Mouse (Mus musculus): Measurements from ENCODE around the gene Gfer. TPM values are rescaled to one million over a fixed set of nuclear protein-coding genes. Genes with fewer than 3 reads are reported as not detected.

Gfer gene
- polyA plus RNA-seq, 1 experiment, result 30.9 TPM

DNA sequence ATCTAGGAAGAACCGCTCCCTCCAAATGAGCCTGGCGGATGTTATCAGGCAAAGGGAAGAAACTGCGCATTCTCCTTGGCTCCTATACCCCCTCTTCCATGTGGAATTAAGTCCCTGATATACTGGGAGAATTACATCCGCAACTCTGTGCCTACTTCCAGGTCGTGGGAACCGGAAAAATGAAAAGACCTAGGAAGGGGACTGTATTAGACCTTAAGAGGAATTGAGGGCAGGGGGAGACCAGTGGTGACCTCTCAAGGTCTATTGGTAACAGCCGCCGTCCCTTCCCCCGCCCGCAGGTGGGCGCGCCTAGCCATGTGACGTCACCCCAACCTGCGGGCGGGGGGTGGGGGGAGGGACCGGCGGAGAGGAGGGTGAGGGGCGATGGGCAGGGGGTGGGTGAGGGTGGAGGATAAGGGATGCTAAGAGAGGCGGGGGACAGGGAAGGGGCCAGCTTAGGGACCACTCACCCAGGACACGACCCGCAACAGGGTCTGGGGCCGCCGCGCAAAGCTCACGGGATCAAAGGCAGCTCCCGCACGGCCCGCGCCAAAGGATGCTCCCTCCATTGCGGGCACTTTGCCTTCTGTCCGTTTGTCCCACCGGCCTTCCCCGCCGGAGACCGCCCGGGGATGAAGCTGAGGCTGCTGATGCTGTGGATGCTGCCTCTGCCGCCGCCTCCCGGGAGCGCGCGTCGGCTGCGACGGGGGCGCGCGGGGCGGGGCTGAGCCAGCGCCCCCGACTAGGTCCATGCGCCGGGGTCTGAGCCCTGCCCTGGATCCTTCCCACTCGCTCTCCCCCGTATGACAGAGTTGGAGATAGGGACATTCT is 6.5 kb downstream of the Gfer start, which contains the start of gene Syngr3:
Gene Syngr3, minus strand, starts transcription at position 705 of the 831 bp plus-strand sequence.
- TF ChIP-seq POLR2A (IDR thresholded peaks at IDR 0.05; ENCODE audit: borderline replicate concordance, insufficient read depth, low read length) (peak; percentile 81), CTCF (IDR thresholded peaks at IDR 0.05; ENCODE audit: borderline replicate concordance, insufficient read depth, low read depth, low read length) (no peak)
- Histone ChIP-seq H3K27ac (ENCODE audit: insufficient read depth, low read length) (peak within 1 kb of the TSS; percentile 93), H3K27me3 (ENCODE audit: control insufficient read depth, insufficient read depth, low read length) (no peaks in the 10 kb centered on the region), H3K4me1 (ENCODE audit: control insufficient read depth, insufficient read depth, low read length) (peaks cover 20% of the 10 kb centered on the region), H3K4me3 (replicated peaks; ENCODE audit: insufficient read depth, low read depth, low read length) (peak within 1 kb of the TSS; percentile 78)
- peak; percentile 62 to 75 for DNase-seq
- under 1% methylated on average over 55 of the region's 55 CpGs for WGBS

- 38% methylated on average over 23 of the region's 23 CpGs for whole genome bisulfite sequencing
- Histone ChIP-seq H3K4me1 (ENCODE audit: control insufficient read depth, insufficient read depth, low read length) (peaks cover 20% of the 10 kb centered on the region), H3K27ac (ENCODE audit: insufficient read depth, low read length) (no peak overlapping the region), H3K4me3 (replicated peaks; ENCODE audit: insufficient read depth, low read depth, low read length) (peak overlapping the region; percentile 26), H3K27me3 (ENCODE audit: control insufficient read depth, insufficient read depth, low read length) (no peaks in the 10 kb centered on the region)
- TF ChIP-seq CTCF (IDR thresholded peaks at IDR 0.05; ENCODE audit: borderline replicate concordance, insufficient read depth, low read depth, low read length), result no peak
- DNase-seq, result no peak
Observed at GRCm38 (mm10) chr17:24687599-24687998, 8.4 kb downstream of the Gfer start.

- Histone ChIP-seq H3K4me3 (replicated peaks; ENCODE audit: insufficient read depth, low read depth, low read length) (peak overlapping the region; percentile 26), H3K27ac (ENCODE audit: insufficient read depth, low read length) (no peak overlapping the region), H3K27me3 (ENCODE audit: control insufficient read depth, insufficient read depth, low read length) (no peaks in the 10 kb centered on the region), H3K4me1 (ENCODE audit: control insufficient read depth, insufficient read depth, low read length) (peaks cover 20% of the 10 kb centered on the region)
- no peak for DNase-seq
- 16% methylated on average over 25 of the region's 25 CpGs for WGBS
- TF ChIP-seq CTCF (IDR thresholded peaks at IDR 0.05; ENCODE audit: borderline replicate concordance, insufficient read depth, low read depth, low read length) (no peak), POLR2A (IDR thresholded peaks at IDR 0.05; ENCODE audit: borderline replicate concordance, insufficient read depth, low read length) (no peak)
Observed at GRCm38 (mm10) chr17:24687146-24687595, 8.8 kb downstream of the Gfer start.

DNA sequence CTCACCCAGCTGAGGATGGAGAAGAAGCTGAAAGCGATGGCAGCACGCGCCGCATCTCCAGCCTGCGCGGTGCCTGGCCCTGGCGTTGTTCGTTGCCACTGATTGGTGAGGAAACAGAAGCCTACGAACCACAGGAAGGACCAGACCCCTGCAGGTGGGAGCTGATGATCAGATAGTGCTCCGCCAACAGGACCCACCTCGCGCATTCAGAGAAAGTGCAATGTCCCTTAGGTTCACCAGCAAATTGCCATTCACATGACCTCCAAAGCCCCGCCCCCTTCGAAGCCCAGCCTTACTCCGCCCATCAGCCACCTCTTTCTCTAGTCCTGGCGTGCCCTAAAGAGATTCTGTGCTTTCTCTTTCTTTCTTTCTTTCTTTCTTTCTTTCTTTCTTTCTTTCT is 9.4 kb downstream of the Gfer start:
- no peak for TF ChIP-seq CTCF (IDR thresholded peaks at IDR 0.05; ENCODE audit: borderline replicate concordance, insufficient read depth, low read depth, low read length)
- TF ChIP-seq POLR2A (IDR thresholded peaks at IDR 0.05; ENCODE audit: borderline replicate concordance, insufficient read depth, low read length), result no peak
- no peak overlapping the region for H3K4me3 ChIP-seq (replicated peaks; ENCODE audit: insufficient read depth, low read depth, low read length)
- no peak for DNase-seq
- H3K27ac ChIP-seq (ENCODE audit: insufficient read depth, low read length), result no peak overlapping the region
- H3K4me1 ChIP-seq (ENCODE audit: control insufficient read depth, insufficient read depth, low read length), result peaks cover 20% of the 10 kb centered on the region
- WGBS, result 50% methylated on average over 16 of the region's 16 CpGs
- no peaks in the 10 kb centered on the region for H3K27me3 ChIP-seq (ENCODE audit: control insufficient read depth, insufficient read depth, low read length)

GRCm38 (mm10) chr17:24677500-24678080 is 18.4 kb downstream of the Gfer start:
- H3K27me3 ChIP-seq (ENCODE audit: control insufficient read depth, insufficient read depth, low read length), result no peaks in the 10 kb centered on the region
- 92% methylated on average over 24 of the region's 24 CpGs for WGBS
- no peak for TF ChIP-seq POLR2A (IDR thresholded peaks at IDR 0.05; ENCODE audit: borderline replicate concordance, insufficient read depth, low read length)
- TF ChIP-seq CTCF (IDR thresholded peaks at IDR 0.05; ENCODE audit: borderline replicate concordance, insufficient read depth, low read depth, low read length), result no peak

DNA sequence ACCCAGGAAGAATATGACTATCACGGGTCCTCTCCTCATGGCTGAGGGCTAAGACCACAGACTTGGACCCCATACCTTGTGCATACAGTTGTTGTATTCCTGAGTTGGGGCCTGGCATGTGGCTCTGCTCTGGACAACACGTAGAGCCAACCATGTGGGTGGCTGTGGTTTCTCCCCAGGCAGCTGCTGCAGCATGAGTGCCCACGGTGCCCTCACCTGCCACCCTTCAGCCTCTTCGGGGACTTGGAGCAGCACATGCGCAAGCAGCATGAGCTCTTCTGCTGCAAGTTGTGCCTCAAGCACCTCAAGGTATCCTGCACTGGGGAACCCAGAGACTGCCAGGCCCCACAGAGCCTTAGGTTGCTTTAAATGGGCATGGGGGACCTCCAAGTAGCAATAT is 19.1 kb downstream of the Gfer start:
- H3K4me1 ChIP-seq (ENCODE audit: control insufficient read depth, insufficient read depth, low read length), result peaks cover 26% of the 10 kb centered on the region
- no peak overlapping the region for H3K27ac ChIP-seq (ENCODE audit: insufficient read depth, low read length)
- TF ChIP-seq POLR2A (IDR thresholded peaks at IDR 0.05; ENCODE audit: borderline replicate concordance, insufficient read depth, low read length) (no peak), CTCF (IDR thresholded peaks at IDR 0.05; ENCODE audit: borderline replicate concordance, insufficient read depth, low read depth, low read length) (no peak)
- no peak overlapping the region for H3K4me3 ChIP-seq (replicated peaks; ENCODE audit: insufficient read depth, low read depth, low read length)
- H3K27me3 ChIP-seq (ENCODE audit: control insufficient read depth, insufficient read depth, low read length), result no peaks in the 10 kb centered on the region
- 89% methylated on average over 5 of the region's 5 CpGs for WGBS
- DNase-seq, result no peak

More at GRCm38 (mm10) chr17:24677500-24678080, 18.4 kb downstream of the Gfer start:
- no peak overlapping the region for H3K27ac ChIP-seq (ENCODE audit: insufficient read depth, low read length)
- no peak overlapping the region for H3K4me3 ChIP-seq (replicated peaks; ENCODE audit: insufficient read depth, low read depth, low read length)
- peaks cover 22% of the 10 kb centered on the region for H3K4me1 ChIP-seq (ENCODE audit: control insufficient read depth, insufficient read depth, low read length)
- DNase-seq, result no peak

- no peak overlapping the region for H3K4me3 ChIP-seq (replicated peaks; ENCODE audit: insufficient read depth, low read depth, low read length)
- no peak overlapping the region for H3K27ac ChIP-seq (ENCODE audit: insufficient read depth, low read length)
- 45% methylated on average over 2 of the region's 2 CpGs for WGBS
- TF ChIP-seq POLR2A (IDR thresholded peaks at IDR 0.05; ENCODE audit: borderline replicate concordance, insufficient read depth, low read length) (no peak), CTCF (IDR thresholded peaks at IDR 0.05; ENCODE audit: borderline replicate concordance, insufficient read depth, low read depth, low read length) (peak; percentile 64; the same call in 1 of the 2 replicates)
- H3K27me3 ChIP-seq (ENCODE audit: control insufficient read depth, insufficient read depth, low read length), result no peaks in the 10 kb centered on the region
- H3K4me1 ChIP-seq (ENCODE audit: control insufficient read depth, insufficient read depth, low read length), result peaks cover 29% of the 10 kb centered on the region
- peak; percentile 58 to 65 for DNase-seq
Observed at GRCm38 (mm10) chr17:24676187-24676586, 19.8 kb downstream of the Gfer start.

Measured in cerebellum, adult 2 months (tissue).